In genomic region chr1:143727701-143728445, GRCm38 (mm10) we compare ENCODE assay signal across 21 mouse cellular contexts. TPM values are rescaled to one million over a fixed set of nuclear protein-coding genes. Genes with fewer than 3 reads are reported as not detected.
A peak's percentile ranks its signal among the peaks of the same experiment; 100 is the strongest.
DNase-seq lines count a peak whose midpoint lies in the region; ATAC-seq and TF ChIP-seq lines count a peak whose summit lies in the region.
"Had no signal": no experiment of that assay in that cellular context is flagged by ENCODE, and none has a peak within 500 bp of the region (broad histone marks: within the 10 kb centered on the region; RNA-seq: fewer than 3 reads in every experiment).

No protein-coding gene starts in this region.

- ATAC-seq in intestine, postnatal 0 days = peak; percentile 76
- no peak for ATAC-seq in kidney, embryonic 15.5 days (replicated peaks; ENCODE audit: low FRiP score)
- ATAC-seq: activated CD4-positive, CD25-positive, alpha-beta regulatory T cell, adult 4 months; forebrain, embryonic 14.5 days; Patski had no signal

- H3K4me1 ChIP-seq in MEL (ENCODE audit: control insufficient read depth in 1 of 2, insufficient read depth in 2 of 2, low read length in 2 of 2) = peaks cover 2 to 6% of the 10 kb centered on the region in 2 experiments; a peak in 2 of 4 replicates
- no peaks in the 10 kb centered on the region for H3K4me1 ChIP-seq in intestine, postnatal 0 days (replicated peaks; ENCODE audit: control insufficient read depth, insufficient read depth, low read length)
- no peaks in the 10 kb centered on the region for H3K4me1 ChIP-seq in kidney, embryonic 15.5 days
- H3K4me1 ChIP-seq: embryonic facial prominence, embryonic 15.5 days; forebrain, embryonic 10.5 days; heart, embryonic 13.5 days; hindbrain, embryonic 15.5 days had no signal

- TF ChIP-seq POLR2A in MEL (IDR thresholded peaks at IDR 0.05; ENCODE audit: control insufficient read depth in 1 of 2, insufficient read depth in 1 of 2, low read depth in 1 of 2, low read length in 2 of 2, poor library complexity in 1 of 2) = no peak

- no peak overlapping the region for H3K27ac ChIP-seq in MEL (ENCODE audit: control insufficient read depth, low read depth, low read length)
- H3K27ac ChIP-seq in intestine, postnatal 0 days (ENCODE audit: low read depth, low read length) = no peak overlapping the region
- H3K27ac ChIP-seq in kidney, embryonic 15.5 days = no peak overlapping the region
- H3K27ac ChIP-seq: embryonic facial prominence, embryonic 15.5 days; forebrain, embryonic 10.5 days; heart, embryonic 13.5 days; hindbrain, embryonic 15.5 days had no signal

- TF ChIP-seq EP300 in MEL (IDR thresholded peaks at IDR 0.05; ENCODE audit: low read depth in 1 of 2, low read length in 2 of 2) = no peak

- no peak overlapping the region for H3K4me3 ChIP-seq in MEL (ENCODE audit: control insufficient read depth in 1 of 2, insufficient read depth in 1 of 2, low read depth in 2 of 2, low read length in 2 of 2)
- H3K4me3 ChIP-seq in intestine, postnatal 0 days (ENCODE audit: low read depth, low read length) = no peak overlapping the region
- H3K4me3 ChIP-seq in kidney, embryonic 15.5 days (replicated peaks) = no peak overlapping the region
- H3K4me3 ChIP-seq: embryonic facial prominence, embryonic 15.5 days; erythroblast, embryonic 14.5 days; forebrain, embryonic 10.5 days; heart, embryonic 13.5 days; hindbrain, embryonic 15.5 days had no signal

- no peak for TF ChIP-seq CTCF in MEL (IDR thresholded peaks at IDR 0.05 in 2 of 3, conservative IDR thresholded peaks at IDR 0.05 in 1 of 3; ENCODE audit: control insufficient read depth in 1 of 3, insufficient read depth in 1 of 3, low read depth in 2 of 3, low read length in 3 of 3, poor library complexity in 1 of 3, severe bottlenecking in 1 of 3)
- TF ChIP-seq CTCF in intestine, postnatal 0 days (IDR thresholded peaks at IDR 0.05; ENCODE audit: low read depth) = no peak

- H3K36me3 ChIP-seq in MEL (ENCODE audit: control insufficient read depth in 1 of 2, insufficient read depth in 2 of 2, low read length in 2 of 2) = peaks cover 0 to 4% of the 10 kb centered on the region in 2 experiments; a peak in 2 of 4 replicates
- no peaks in the 10 kb centered on the region for H3K36me3 ChIP-seq in intestine, postnatal 0 days (ENCODE audit: control insufficient read depth, insufficient read depth)
- no peaks in the 10 kb centered on the region for H3K36me3 ChIP-seq in kidney, embryonic 15.5 days
- H3K36me3 ChIP-seq: embryonic facial prominence, embryonic 15.5 days; forebrain, embryonic 10.5 days; heart, embryonic 13.5 days; hindbrain, embryonic 15.5 days had no signal

- H3K27me3 ChIP-seq in MEL (ENCODE audit: control insufficient read depth in 1 of 2, insufficient read depth in 2 of 2, low read length in 2 of 2) = no peaks in the 10 kb centered on the region
- H3K27me3 ChIP-seq in intestine, postnatal 0 days (replicated peaks; ENCODE audit: control insufficient read depth, insufficient read depth, low read length) = no peaks in the 10 kb centered on the region
- H3K27me3 ChIP-seq in kidney, embryonic 15.5 days = no peaks in the 10 kb centered on the region
- H3K27me3 ChIP-seq: embryonic facial prominence, embryonic 15.5 days; heart, embryonic 13.5 days; hindbrain, embryonic 15.5 days had no signal

- no peaks in the 10 kb centered on the region for H3K79me2 ChIP-seq in MEL (ENCODE audit: control insufficient read depth, insufficient read depth, low read length, poor library complexity)

- TF ChIP-seq RAD21 in MEL (IDR thresholded peaks at IDR 0.05; ENCODE audit: low read depth, low read length) = no peak

- peak; percentile 43 for DNase-seq in ovary, adult 18-20 months (ENCODE audit: low spot score)
- DNase-seq in ovary, postnatal 10 days (ENCODE audit: low spot score) = no peak
- no peak for DNase-seq in MEL (ENCODE audit: low read depth, low spot score)
- DNase-seq in adrenal gland, postnatal 25 days = peak; percentile 8
- DNase-seq in spleen, postnatal 36 days (ENCODE audit: low spot score in 2 of 2) = no peak
- DNase-seq in frontal cortex, adult 2 months (ENCODE audit: extremely low spot score in 1 of 2, low spot score in 1 of 2) = no peak
- DNase-seq: cerebellum, adult 2 months; cerebellum, postnatal 10 days; gastrocnemius, postnatal 36 days; heart, adult 11 months; heart, postnatal 36 days had no signal

- no peak overlapping the region for H3K9ac ChIP-seq in MEL (ENCODE audit: control insufficient read depth, low read depth, low read length, poor library complexity, severe bottlenecking)
- no peak overlapping the region for H3K9ac ChIP-seq in intestine, postnatal 0 days (ENCODE audit: low read depth, low read length)
- H3K9ac ChIP-seq in kidney, embryonic 15.5 days = no peak overlapping the region
- H3K9ac ChIP-seq: embryonic facial prominence, embryonic 15.5 days; heart, embryonic 13.5 days; hindbrain, embryonic 15.5 days had no signal

- WGBS in intestine, postnatal 0 days = 33% methylated on average over 9 of the region's 9 CpGs
- whole genome bisulfite sequencing in kidney, embryonic 15.5 days = 59% methylated on average over 9 of the region's 9 CpGs

- no peak overlapping the region for H3K4me2 ChIP-seq in intestine, postnatal 0 days (replicated peaks; ENCODE audit: low read depth)
- H3K4me2 ChIP-seq in kidney, embryonic 15.5 days = no peak overlapping the region
- H3K4me2 ChIP-seq: embryonic facial prominence, embryonic 15.5 days; heart, embryonic 13.5 days; hindbrain, embryonic 15.5 days had no signal

- no peaks in the 10 kb centered on the region for H3K9me3 ChIP-seq in MEL (replicated peaks; ENCODE audit: insufficient read depth, low read length)
- no peaks in the 10 kb centered on the region for H3K9me3 ChIP-seq in intestine, postnatal 0 days (ENCODE audit: control insufficient read depth)
- no peaks in the 10 kb centered on the region for H3K9me3 ChIP-seq in kidney, embryonic 15.5 days (replicated peaks)
- H3K9me3 ChIP-seq: embryonic facial prominence, embryonic 15.5 days; forebrain, embryonic 10.5 days; heart, embryonic 13.5 days; hindbrain, embryonic 15.5 days had no signal

TF ChIP-seq in MEL, 35 proteins besides CTCF, POLR2A, EP300 and RAD21:
- TF ChIP-seq TCF12 (IDR thresholded peaks at IDR 0.05; ENCODE audit: low read depth, low read length) (no peak), MYC (IDR thresholded peaks at IDR 0.05; ENCODE audit: low read depth, low read length) (no peak), CHD2 (IDR thresholded peaks at IDR 0.05; ENCODE audit: low read length) (no peak), POLR2AphosphoS5 (IDR thresholded peaks at IDR 0.05; ENCODE audit: borderline replicate concordance, low read depth, low read length) (no peak), GATA1 (IDR thresholded peaks at IDR 0.05; ENCODE audit: low read depth, low read length) (peak; percentile 30; the same call in 1 of the 2 replicates)

RNA-seq across cellular contexts. Expression of gene Glrx2, which starts 11.7 kb away (rescaled TPM):
- 23.4 and 25.3 TPM in 2 replicates for total RNA-seq in MEL (2012; rRNA removed)
- polyA plus RNA-seq in MEL (2012; ENCODE audit: insufficient read depth in 1 of 2, insufficient read length in 2 of 2, low read depth in 1 of 2, low replicate concordance in 2 of 2, missing spikeins in 1 of 2) = 10 to 100 TPM in 1 of 2 experiments, not detected in 1; 61.6 TPM
- total RNA-seq in adrenal gland, postnatal 25 days (2021) = 86.3 and 89.7 TPM in 2 replicates
- polyA plus RNA-seq in intestine, postnatal 0 days (2015; fragmentation: Nextera tagmentation; extraction: Ambion mirVana) = 103 and 104 TPM in 2 replicates
- polyA plus RNA-seq in frontal cortex, adult 2 months (2012; rRNA removed) = 96.0 and 108 TPM in 2 replicates
- polyA plus RNA-seq in kidney, embryonic 15.5 days (2015; fragmentation: Nextera tagmentation; extraction: Ambion mirVana) = 95.5 and 99.5 TPM in 2 replicates

RNA-seq across cellular contexts. Expression of gene Cdc73, which starts 25.2 kb away (rescaled TPM):
- 11.6 and 13.6 TPM in 2 replicates for total RNA-seq in MEL (2012; rRNA removed)
- 10 to 100 TPM; 55.2 to 65.8 TPM for polyA plus RNA-seq in MEL (2012; ENCODE audit: insufficient read depth in 1 of 2, insufficient read length in 2 of 2, low read depth in 1 of 2, low replicate concordance in 2 of 2, missing spikeins in 1 of 2)
- 98.2 and 110 TPM in 2 replicates for total RNA-seq in adrenal gland, postnatal 25 days (2021)
- 12.6 and 14.3 TPM in 2 replicates for polyA plus RNA-seq in intestine, postnatal 0 days (2015; fragmentation: Nextera tagmentation; extraction: Ambion mirVana)
- polyA plus RNA-seq in frontal cortex, adult 2 months (2012; rRNA removed) = 14.6 and 15.0 TPM in 2 replicates
- polyA plus RNA-seq in kidney, embryonic 15.5 days (2015; fragmentation: Nextera tagmentation; extraction: Ambion mirVana) = 29.4 and 34.1 TPM in 2 replicates

RNA-seq across cellular contexts. Expression of gene Trove2, which starts 49.0 kb away (rescaled TPM):
- total RNA-seq in MEL (2012; rRNA removed) = 4.6 and 5.5 TPM in 2 replicates
- 1 to 10 TPM in 1 of 2 experiments, not detected in 1; 4.5 TPM for polyA plus RNA-seq in MEL (2012; ENCODE audit: insufficient read depth in 1 of 2, insufficient read length in 2 of 2, low read depth in 1 of 2, low replicate concordance in 2 of 2, missing spikeins in 1 of 2)
- total RNA-seq in adrenal gland, postnatal 25 days (2021) = 13.2 and 14.6 TPM in 2 replicates
- 3.4 and 3.9 TPM in 2 replicates for polyA plus RNA-seq in intestine, postnatal 0 days (2015; fragmentation: Nextera tagmentation; extraction: Ambion mirVana)
- 13.4 and 14.6 TPM in 2 replicates for polyA plus RNA-seq in frontal cortex, adult 2 months (2012; rRNA removed)
- polyA plus RNA-seq in kidney, embryonic 15.5 days (2015; fragmentation: Nextera tagmentation; extraction: Ambion mirVana) = 14.6 and 16.8 TPM in 2 replicates
- polyA plus RNA-seq: erythroblast, embryonic 14.5 days had no signal

RNA-seq across cellular contexts. Expression of gene Uchl5, which starts 49.2 kb away (rescaled TPM):
- 110 and 116 TPM in 2 replicates for total RNA-seq in MEL (2012; rRNA removed)
- 100 to 1,000 TPM in 1 of 2 experiments, 10 to 100 TPM in 1; 86.5 to 154 TPM for polyA plus RNA-seq in MEL (2012; ENCODE audit: insufficient read depth in 1 of 2, insufficient read length in 2 of 2, low read depth in 1 of 2, low replicate concordance in 2 of 2, missing spikeins in 1 of 2)
- 24.5 and 34.8 TPM in 2 replicates for total RNA-seq in adrenal gland, postnatal 25 days (2021)
- polyA plus RNA-seq in intestine, postnatal 0 days (2015; fragmentation: Nextera tagmentation; extraction: Ambion mirVana) = 65.7 and 68.0 TPM in 2 replicates
- 31.3 and 32.7 TPM in 2 replicates for polyA plus RNA-seq in frontal cortex, adult 2 months (2012; rRNA removed)
- 95.2 and 101 TPM in 2 replicates for polyA plus RNA-seq in kidney, embryonic 15.5 days (2015; fragmentation: Nextera tagmentation; extraction: Ambion mirVana)

Comparison
In these comparisons a context has a peak if more than half of its experiments do, and no peak if none do; other contexts are left out.
1. DNase-seq: peak in ovary, adult 18-20 months (single experiment) and adrenal gland, postnatal 25 days (single experiment); none in ovary, postnatal 10 days (single experiment), MEL (single experiment), spleen, postnatal 36 days (0 of 2) and frontal cortex, adult 2 months (0 of 2).